Mouse (Mus musculus) gastrocnemius, adult 8-10 months (tissue): ENCODE data around the gene Dnah9. TPM values are rescaled to one million over a fixed set of nuclear protein-coding genes. Genes with fewer than 3 reads are reported as not detected.

ENCODE experiments used
- DNase-seq, 2 experiments: peaks; one replicate each; pipeline ENCODE4 v3.0.0; 2022; ENCODE audit warnings: low spot score in 2 of 2
- total RNA-seq, 4 experiments: library from RNA; stranded (reverse); gene quantifications; 2 replicates each; pipeline ENCODE4 v1.2.4; 2022

Gene Dnah9
- total RNA-seq, 4 experiments from 2014 or later: 0.12 TPM; not detected in 3

GRCm38 (mm10) chr11:65795896-65796295, 372.5 kb downstream of the Dnah9 start:
- no peak for DNase-seq

GRCm38 (mm10) chr11:65794428-65795219, 373.7 kb downstream of the Dnah9 start:
- no peak for DNase-seq

GRCm38 (mm10) chr11:65788154-65788553, 380.2 kb downstream of the Dnah9 start, which contains the start of gene Map2k4:
Gene Map2k4 (minus strand): TSS chr11:65788297.
- peak; percentile 85 for DNase-seq

GRCm38 (mm10) chr11:65787421-65788151, 380.8 kb downstream of the Dnah9 start:
- peak; percentile 5 to 40 for DNase-seq

- no peak for DNase-seq
Observed at GRCm38 (mm10) chr11:65786160-65786559, 382.2 kb downstream of the Dnah9 start.

GRCm38 (mm10) chr11:65781596-65781995, 386.8 kb downstream of the Dnah9 start:
- DNase-seq: no peak
